Mouse (Mus musculus): ENCODE measurements around the gene Nosip. TPM values are rescaled to one million over a fixed set of nuclear protein-coding genes. Genes with fewer than 3 reads are reported as not detected.

Nosip gene
- total RNA-seq (2012; rRNA removed) = 94.2 and 106 TPM in 2 replicates

GRCm38 (mm10) chr7:45062239-45062835 lies at the start of gene Nosip, which contains the start of gene Prrg2:
TSS of gene Nosip (plus strand) at chr7:45062429.
TSS of gene Prrg2 (minus strand) at chr7:45062677.
- H3K27ac ChIP-seq (ENCODE audit: insufficient read depth, low read depth, low read length, poor library complexity, severe bottlenecking) = peak within 1 kb of the TSS; percentile 80; the same call in 1 of the 2 replicates
- in situ Hi-C loops (cut with MboI; ENCODE audit: low sequenced_read_pairs in 2 of 2, unreplicated experiment in 2 of 2) = no loop called here
- peak within 1 kb of the TSS; percentile 94 to 100 for H3K4me3 ChIP-seq (ENCODE audit: insufficient read depth in 1 of 2, low read depth in 1 of 2, low read length in 2 of 2, poor library complexity in 1 of 2, severe bottlenecking in 1 of 2)
- TF ChIP-seq HCFC1 (IDR thresholded peaks at IDR 0.05; ENCODE audit: borderline replicate concordance, insufficient read depth, low read length) = peak; percentile 91
- TF ChIP-seq CHD2 (IDR thresholded peaks at IDR 0.05; ENCODE audit: low read depth, low read length) = no peak; the same call in 1 of the 2 replicates
- TF ChIP-seq MAFK (IDR thresholded peaks at IDR 0.05; ENCODE audit: insufficient read depth, low read depth, low read length) = no peak
- no peaks in the 10 kb centered on the region for H3K36me3 ChIP-seq (ENCODE audit: control insufficient read depth, insufficient read depth, low read length, poor library complexity, severe bottlenecking)
- H3K9me3 ChIP-seq (ENCODE audit: control insufficient read depth, insufficient read depth, low read depth, low read length) = no peaks in the 10 kb centered on the region
- H3K4me1 ChIP-seq (ENCODE audit: control insufficient read depth in 2 of 2, insufficient read depth in 2 of 2, low read length in 2 of 2, poor library complexity in 1 of 2) = peaks cover 0 to 23% of the 10 kb centered on the region in 2 experiments; a peak in 3 of 4 replicates
- peak; percentile 98 for DNase-seq (ENCODE audit: low read depth, low spot score)
- peak within 1 kb of the TSS; percentile 88 for H3K9ac ChIP-seq (ENCODE audit: insufficient read depth, low read depth, low read length, poor library complexity, severe bottlenecking)

GRCm38 (mm10) chr7:45012824-45013223 lies 49.4 kb upstream of the Nosip start:
- TF ChIP-seq CHD2 (IDR thresholded peaks at IDR 0.05; ENCODE audit: low read depth, low read length) (no peak), MAFK (IDR thresholded peaks at IDR 0.05; ENCODE audit: insufficient read depth, low read depth, low read length) (no peak)
- in situ Hi-C loops (cut with MboI; ENCODE audit: low sequenced_read_pairs in 2 of 2, unreplicated experiment in 2 of 2) = no loop called here
- Histone ChIP-seq H3K4me3 (ENCODE audit: insufficient read depth in 1 of 2, low read depth in 1 of 2, low read length in 2 of 2, poor library complexity in 1 of 2, severe bottlenecking in 1 of 2) (no peak overlapping the region), H3K9ac (ENCODE audit: insufficient read depth, low read depth, low read length, poor library complexity, severe bottlenecking) (no peak overlapping the region), H3K9me3 (ENCODE audit: control insufficient read depth, insufficient read depth, low read depth, low read length) (no peaks in the 10 kb centered on the region), H3K4me1 (ENCODE audit: control insufficient read depth in 2 of 2, insufficient read depth in 2 of 2, low read length in 2 of 2, poor library complexity in 1 of 2) (peaks cover 3 to 12% of the 10 kb centered on the region in 2 experiments; a peak in 3 of 4 replicates), H3K27ac (ENCODE audit: insufficient read depth, low read depth, low read length, poor library complexity, severe bottlenecking) (no peak overlapping the region), H3K36me3 (ENCODE audit: control insufficient read depth, insufficient read depth, low read length, poor library complexity, severe bottlenecking) (peaks cover 41% of the 10 kb centered on the region)
- DNase-seq (ENCODE audit: low read depth, low spot score) = no peak

- in situ Hi-C loops (cut with MboI; ENCODE audit: low sequenced_read_pairs in 2 of 2, unreplicated experiment in 2 of 2) = no loop called here
- no peak for DNase-seq (ENCODE audit: low read depth, low spot score)
- Histone ChIP-seq H3K9me3 (ENCODE audit: control insufficient read depth, insufficient read depth, low read depth, low read length) (no peaks in the 10 kb centered on the region), H3K4me3 (ENCODE audit: insufficient read depth in 1 of 2, low read depth in 1 of 2, low read length in 2 of 2, poor library complexity in 1 of 2, severe bottlenecking in 1 of 2) (no peak overlapping the region), H3K9ac (ENCODE audit: insufficient read depth, low read depth, low read length, poor library complexity, severe bottlenecking) (no peak overlapping the region), H3K27ac (ENCODE audit: insufficient read depth, low read depth, low read length, poor library complexity, severe bottlenecking) (no peak overlapping the region), H3K36me3 (ENCODE audit: control insufficient read depth, insufficient read depth, low read length, poor library complexity, severe bottlenecking) (peaks cover 34% of the 10 kb centered on the region), H3K4me1 (ENCODE audit: control insufficient read depth in 2 of 2, insufficient read depth in 2 of 2, low read length in 2 of 2, poor library complexity in 1 of 2) (peaks cover 3 to 8% of the 10 kb centered on the region in 2 experiments; a peak in 3 of 4 replicates)
- no peak for TF ChIP-seq HCFC1 (IDR thresholded peaks at IDR 0.05; ENCODE audit: borderline replicate concordance, insufficient read depth, low read length)
- no peak for TF ChIP-seq MAFK (IDR thresholded peaks at IDR 0.05; ENCODE audit: insufficient read depth, low read depth, low read length)
- no peak for TF ChIP-seq CHD2 (IDR thresholded peaks at IDR 0.05; ENCODE audit: low read depth, low read length)
- TF ChIP-seq ZNF384 (IDR thresholded peaks at IDR 0.05; ENCODE audit: low read depth, low read length) = no peak
- no peak for TF ChIP-seq ZC3H11A (IDR thresholded peaks at IDR 0.05; ENCODE audit: borderline replicate concordance, low read depth, low read length)
Measured at GRCm38 (mm10) chr7:45013366-45014095, 48.7 kb upstream of the Nosip start.

- TF ChIP-seq MAFK (IDR thresholded peaks at IDR 0.05; ENCODE audit: insufficient read depth, low read depth, low read length) = no peak
- TF ChIP-seq ZNF384 (IDR thresholded peaks at IDR 0.05; ENCODE audit: low read depth, low read length) = no peak
- TF ChIP-seq ZC3H11A (IDR thresholded peaks at IDR 0.05; ENCODE audit: borderline replicate concordance, low read depth, low read length) = no peak
- no peak for TF ChIP-seq HCFC1 (IDR thresholded peaks at IDR 0.05; ENCODE audit: borderline replicate concordance, insufficient read depth, low read length)
- TF ChIP-seq CHD2 (IDR thresholded peaks at IDR 0.05; ENCODE audit: low read depth, low read length) = no peak
- Histone ChIP-seq H3K4me3 (ENCODE audit: insufficient read depth in 1 of 2, low read depth in 1 of 2, low read length in 2 of 2, poor library complexity in 1 of 2, severe bottlenecking in 1 of 2) (no peak overlapping the region), H3K4me1 (ENCODE audit: control insufficient read depth in 2 of 2, insufficient read depth in 2 of 2, low read length in 2 of 2, poor library complexity in 1 of 2) (peaks cover 3 to 10% of the 10 kb centered on the region in 2 experiments; a peak in 3 of 4 replicates), H3K9ac (ENCODE audit: insufficient read depth, low read depth, low read length, poor library complexity, severe bottlenecking) (no peak overlapping the region), H3K27ac (ENCODE audit: insufficient read depth, low read depth, low read length, poor library complexity, severe bottlenecking) (no peak overlapping the region), H3K9me3 (ENCODE audit: control insufficient read depth, insufficient read depth, low read depth, low read length) (no peaks in the 10 kb centered on the region), H3K36me3 (ENCODE audit: control insufficient read depth, insufficient read depth, low read length, poor library complexity, severe bottlenecking) (peaks cover 29% of the 10 kb centered on the region)
- in situ Hi-C loops (cut with MboI; ENCODE audit: low sequenced_read_pairs in 2 of 2, unreplicated experiment in 2 of 2) = no loop called here
- DNase-seq (ENCODE audit: low read depth, low spot score) = no peak
Measured at GRCm38 (mm10) chr7:45014096-45014451, 48.2 kb upstream of the Nosip start.

Measured in ES-E14 (cell line).